Mouse (Mus musculus) layer of hippocampus, postnatal 14 days (tissue): Measurements from ENCODE around the gene Gm5891. TPM values are rescaled to one million over a fixed set of nuclear protein-coding genes. Genes with fewer than 3 reads are reported as not detected.
"Not testable (repeated sequence)": the region's sequence is repeated elsewhere in the genome, so short reads cannot be mapped to it uniquely, and the experiment has no call there.

Source experiments
- DNase-seq, 2 experiments: peaks; one replicate each; pipeline ENCODE4 v3.0.0; 2021 to 2022; ENCODE audit warnings: low spot score in 2 of 2, mixed read lengths in 1 of 2
- long read RNA-seq, 2 experiments: library from polyadenylated mRNA; stranded (forward); transcript quantifications; one replicate each; pipeline ENCODE4 v2.0.0; 2021
- total RNA-seq, 2 experiments: library from RNA; stranded (reverse); gene quantifications; 2 replicates each; pipeline ENCODE4 v1.2.3; 2021

Gene Gm5891
- not detected for total RNA-seq
- long read RNA-seq, experiment 1: 0 reads
- long read RNA-seq, experiment 2: 0 reads

- DNase-seq: not testable (repeated sequence)
Observed at GRCm38 (mm10) chr7:21921191-21921590, at the start of gene Gm5891. Gene Gm5891 (minus strand): TSS chr7:21921291.

Other genes with a start within 250 kb of the Gm5891 start
- not detected for gene Gm4175, start 159.8 kb downstream of the Gm5891 start, total RNA-seq
- gene Gm4177, start 124.6 kb downstream of the Gm5891 start, total RNA-seq: not detected
- gene Vmn1r135, start 88.9 kb downstream of the Gm5891 start, total RNA-seq: not detected
- gene Gm5725, start 77.0 kb downstream of the Gm5891 start, total RNA-seq: not detected
- not detected for gene Vmn1r137, start 73.3 kb upstream of the Gm5891 start, total RNA-seq
- not detected for gene Vmn1r138, start 107.6 kb upstream of the Gm5891 start, total RNA-seq
- gene Gm6176, start 135.0 kb upstream of the Gm5891 start, total RNA-seq: not detected
- not detected for gene Vmn1r139, start 147.8 kb upstream of the Gm5891 start, total RNA-seq
- not detected for gene Gm16451, start 197.0 kb upstream of the Gm5891 start, total RNA-seq
- not detected for gene Gm10666, start 213.4 kb upstream of the Gm5891 start, total RNA-seq
- not detected for gene Vmn1r142, start 242.7 kb upstream of the Gm5891 start, total RNA-seq